Mouse (Mus musculus) natural killer cell, adult 2 months (primary cell): ENCODE measurements at regions not wholly inside any gene's neighbourhood (a gene's known extent, or its start where the extent isn't known, plus 50 kb on each side); places are given as distances from the start of the nearest gene placed in this dataset.

Experiments used
- DNase-seq, 2 experiments: peaks; one replicate each; pipeline ENCODE4 v3.0.0; 2022; ENCODE audit warnings: low spot score in 2 of 2

DNA sequence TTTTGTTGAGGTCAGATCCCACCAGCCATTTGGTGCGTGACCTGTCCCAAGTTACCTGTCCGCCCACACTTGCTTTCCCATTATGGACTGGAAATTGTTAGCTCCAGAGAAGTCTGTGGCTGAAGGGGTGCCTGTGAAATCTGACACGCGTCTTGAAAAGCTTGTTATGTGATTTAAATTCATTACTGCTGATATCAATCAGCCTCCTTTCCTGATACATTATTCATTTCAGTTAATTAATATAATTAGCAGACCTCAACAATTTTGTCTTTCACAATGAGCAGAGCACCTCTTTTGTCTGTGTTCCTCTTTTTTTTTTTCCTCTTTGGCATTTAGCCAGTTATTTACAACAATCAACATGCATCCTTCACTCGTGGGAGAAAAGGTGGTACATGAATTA lies 58.6 kb upstream of the Grip1 start:
- no peak for DNase-seq

DNA sequence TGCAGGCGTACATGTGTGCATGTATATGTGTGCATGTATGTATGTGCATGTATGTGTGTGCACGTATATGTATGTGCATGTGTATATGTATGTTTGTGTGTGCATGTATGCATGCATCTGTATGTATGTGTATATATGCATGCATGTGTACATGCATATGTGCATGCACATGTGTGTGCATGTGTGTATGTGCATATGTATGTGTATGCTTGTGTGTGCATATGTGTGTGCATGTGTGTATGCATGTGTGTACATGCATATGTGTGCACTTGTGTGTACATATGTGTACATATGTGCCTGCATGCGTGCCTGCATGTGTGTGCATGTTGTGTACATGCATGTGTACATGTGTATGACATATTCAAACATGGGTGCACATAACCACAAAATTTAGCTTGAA lies 65.7 kb upstream of the Grip1 start:
- DNase-seq = no peak

DNA sequence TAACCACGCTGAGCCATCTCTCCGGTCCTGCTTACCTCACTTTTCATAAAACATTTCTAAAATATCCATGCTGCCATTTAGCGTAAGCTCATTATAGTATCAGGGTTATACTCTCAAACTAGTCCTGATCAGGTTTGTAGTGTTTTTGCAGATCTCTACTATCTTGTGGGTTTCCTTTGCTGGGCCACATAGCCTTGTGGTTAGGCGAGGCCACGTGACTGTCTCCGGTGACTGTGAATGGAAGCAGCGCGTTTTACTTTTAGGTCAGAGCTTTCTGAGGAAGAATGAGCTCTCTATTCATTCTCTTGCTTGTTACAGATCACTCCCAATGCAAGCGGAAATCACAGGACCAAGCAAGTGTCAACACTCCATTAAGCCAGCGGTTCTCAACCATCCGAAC lies 71.4 kb upstream of the Grip1 start:
- peak; percentile 30 to 41 for DNase-seq

DNA sequence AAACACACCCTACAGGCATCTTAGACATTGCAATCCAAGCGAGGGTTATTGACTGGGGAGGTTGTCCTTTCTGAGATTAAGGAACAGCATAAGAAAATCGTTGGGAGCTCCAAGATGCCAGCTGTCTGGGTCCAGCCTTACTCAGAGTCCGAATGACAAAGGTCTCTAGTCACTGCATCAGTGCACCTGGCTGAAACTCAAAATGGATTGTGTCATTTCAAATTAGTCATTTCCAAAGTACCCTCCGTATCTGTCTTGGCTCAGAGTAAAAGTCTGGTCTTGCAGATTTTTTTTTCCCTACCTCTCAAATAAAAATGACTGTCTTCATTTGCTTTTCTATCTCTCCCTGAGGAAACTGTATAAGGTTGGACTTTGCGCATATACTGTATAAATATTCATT lies 85.1 kb upstream of the Grip1 start:
- no peak for DNase-seq

DNA sequence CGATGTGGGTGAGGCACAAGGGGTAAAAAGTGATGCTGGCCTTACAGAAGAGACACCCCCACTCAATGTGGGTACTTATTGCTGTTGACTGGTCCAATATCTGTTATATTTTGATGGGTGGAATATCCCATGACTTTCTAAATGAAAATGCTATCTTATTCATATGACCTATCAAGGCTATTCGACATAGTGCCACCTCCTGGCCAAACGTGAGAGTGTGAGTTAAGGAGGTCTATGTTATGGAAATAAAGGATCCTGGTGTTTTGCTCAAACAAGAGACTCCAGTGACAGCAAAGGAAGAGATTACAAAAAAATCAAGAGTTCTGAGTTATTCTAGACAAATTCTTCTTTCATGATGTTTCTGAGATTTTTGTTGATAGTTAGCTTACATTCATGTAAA lies 90.0 kb upstream of the Grip1 start:
- peak in 1 of 2 experiments; percentile 8 for DNase-seq

DNA sequence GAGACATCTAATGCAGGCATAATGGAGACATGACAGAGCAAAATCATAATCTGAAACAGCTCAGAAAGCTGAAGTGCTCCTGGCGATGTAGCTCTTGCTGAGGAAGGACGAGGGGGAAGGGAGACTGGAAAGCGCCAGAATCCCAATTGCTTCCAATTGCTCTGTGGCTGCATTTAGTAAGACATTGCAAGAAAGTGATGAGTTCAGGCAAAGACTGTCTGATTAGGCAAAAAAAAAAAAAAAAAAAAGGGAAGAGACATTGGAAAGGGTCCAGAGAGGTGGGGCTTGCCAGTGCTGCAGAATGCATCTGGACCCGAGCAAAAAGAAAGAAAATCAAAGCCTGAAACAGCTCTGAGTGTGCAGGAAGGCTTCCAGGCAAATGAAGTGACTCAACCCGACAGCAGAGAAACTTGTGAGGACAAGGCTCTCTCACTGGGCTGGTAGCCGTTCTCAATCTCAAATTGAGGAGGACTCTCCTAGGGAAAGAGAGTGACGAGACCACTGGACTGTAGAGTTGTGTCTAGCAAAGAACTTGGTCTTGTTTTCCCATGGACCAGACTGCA lies 94.8 kb upstream of the Grip1 start:
- DNase-seq = no peak

DNA sequence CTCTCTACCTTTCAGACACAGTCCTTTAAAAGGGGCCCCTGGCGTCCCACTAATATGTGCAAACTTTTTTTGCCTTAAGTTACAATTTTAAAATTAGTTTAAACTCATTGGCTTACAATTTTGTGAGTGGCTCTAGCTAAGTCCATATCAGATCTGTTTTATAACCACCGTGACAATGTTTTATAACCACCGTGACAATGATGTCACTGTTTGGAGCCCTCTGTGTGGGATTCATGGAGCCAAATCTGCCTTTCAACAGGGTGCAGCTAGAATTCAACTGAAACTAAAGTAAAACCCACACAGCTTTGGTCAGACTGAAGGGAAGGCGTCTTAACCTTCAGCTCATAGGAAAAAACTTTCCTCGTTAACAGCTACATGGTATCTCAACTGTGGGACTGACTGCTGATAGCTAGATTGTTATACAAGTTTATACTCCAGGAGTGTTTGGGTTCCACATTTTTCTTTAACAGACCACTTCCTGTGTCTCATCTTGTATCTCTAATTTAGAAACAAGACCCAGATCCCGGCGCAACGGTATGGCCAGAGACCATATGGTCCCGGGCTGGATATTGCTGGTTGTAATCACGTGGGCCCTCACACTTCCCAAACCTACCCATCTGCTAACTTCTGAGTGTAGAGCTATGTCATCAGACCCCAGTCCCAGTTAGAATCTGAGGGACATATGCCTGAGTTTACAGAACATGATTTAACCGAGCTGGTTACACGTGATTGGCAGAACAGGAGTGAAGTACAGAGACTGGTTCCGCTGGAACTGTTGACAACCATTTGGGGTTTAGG lies 102.7 kb upstream of the Cand1 start:
- no peak for DNase-seq

DNA sequence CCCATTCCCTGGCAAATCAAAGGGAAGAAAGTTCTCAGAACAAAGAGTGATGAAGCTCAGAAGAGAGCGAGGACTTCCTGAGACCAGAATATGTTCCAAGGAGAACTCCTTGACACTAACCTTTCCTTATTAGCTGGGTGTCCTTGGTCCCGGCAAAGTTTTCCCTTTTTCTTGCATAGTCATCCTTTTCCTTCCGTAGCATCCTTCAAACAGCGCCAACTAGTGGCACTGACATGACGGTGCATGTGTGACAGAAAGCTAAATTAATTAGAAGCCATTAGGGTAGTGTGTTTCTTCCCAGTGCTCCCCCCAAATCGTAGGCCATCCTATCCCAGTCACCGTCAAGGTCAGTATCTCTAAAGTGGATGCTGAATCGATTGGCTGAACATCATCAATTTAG lies 100.5 kb upstream of the Cand1 start:
- DNase-seq = no peak

DNA sequence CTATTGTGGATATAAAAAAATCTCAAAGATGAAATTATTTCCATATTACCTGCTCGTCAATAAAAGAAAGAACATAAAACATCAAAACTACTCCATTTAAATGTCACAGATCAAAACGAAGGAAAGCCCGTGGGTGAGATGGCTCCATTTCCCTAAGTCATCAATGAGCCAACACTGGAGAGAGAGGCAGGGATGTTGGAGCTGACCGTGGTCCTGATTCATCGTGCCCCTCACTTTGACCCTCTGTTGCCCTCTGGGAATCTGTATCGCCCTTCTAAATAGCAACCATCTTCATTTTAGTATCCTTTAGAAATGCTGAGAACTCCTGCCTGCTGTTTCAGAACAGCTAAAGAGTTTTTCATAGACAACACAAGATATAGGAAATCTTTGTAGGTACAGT lies 87.1 kb upstream of the Cand1 start:
- no peak for DNase-seq

DNA sequence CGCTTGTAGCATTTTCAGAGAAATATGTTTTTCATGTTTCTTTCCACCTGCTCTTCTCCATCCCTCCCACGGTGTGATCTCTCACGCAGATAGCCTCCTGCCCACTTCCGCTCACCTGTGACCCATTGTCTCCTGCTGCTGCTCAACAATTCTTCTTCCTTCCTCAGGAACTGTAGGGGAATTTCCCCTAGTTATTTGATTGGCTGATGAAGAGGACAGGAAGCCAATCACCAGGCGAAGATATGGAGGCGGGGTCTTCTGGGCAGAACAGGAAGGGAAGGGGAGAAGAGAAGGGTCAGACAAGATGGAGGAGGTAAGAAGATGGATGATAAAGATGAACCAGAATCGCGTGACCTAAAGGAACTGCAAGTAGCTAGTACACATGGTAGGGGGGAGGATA lies 80.1 kb upstream of the Cand1 start:
- DNase-seq = no peak

DNA sequence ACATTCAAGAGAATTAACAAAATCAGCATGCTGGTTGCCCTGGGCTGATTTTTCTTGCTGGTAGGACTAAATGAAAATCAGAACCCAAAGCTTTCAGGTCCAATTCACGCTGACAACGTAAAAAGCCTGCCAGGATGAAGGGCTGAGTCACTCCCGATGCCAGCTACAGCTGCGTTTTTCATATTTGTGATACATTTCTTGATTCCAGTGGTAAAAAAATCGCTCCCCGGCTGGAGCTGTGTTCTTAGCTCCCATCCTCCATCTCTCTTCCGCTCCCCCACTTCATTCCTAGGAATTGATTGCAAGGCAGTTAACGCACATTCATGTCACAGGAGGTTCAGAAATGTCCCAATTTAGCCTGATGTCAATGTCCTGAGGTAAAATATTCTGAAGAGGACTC lies 78.6 kb upstream of the Cand1 start:
- DNase-seq = no peak

DNA sequence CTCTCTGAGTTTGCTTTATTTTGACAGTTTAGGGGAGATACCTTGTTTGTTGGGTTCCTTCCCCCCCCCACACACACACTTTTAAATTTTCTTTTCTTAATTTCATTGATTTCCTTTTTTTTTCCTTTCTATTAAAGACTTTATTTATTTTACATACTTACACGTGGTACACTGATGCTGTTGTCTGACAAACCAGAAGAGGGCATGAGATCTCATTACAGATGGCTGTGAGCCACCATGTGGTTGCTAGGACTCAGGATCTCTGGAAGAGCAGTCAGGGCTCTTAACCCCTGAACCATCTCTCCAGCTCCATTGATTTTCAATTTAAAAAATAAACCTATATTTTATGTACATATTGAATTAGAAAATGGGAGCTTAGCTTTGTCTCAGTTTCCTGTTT lies 71.7 kb upstream of the Cand1 start:
- no peak for DNase-seq

DNA sequence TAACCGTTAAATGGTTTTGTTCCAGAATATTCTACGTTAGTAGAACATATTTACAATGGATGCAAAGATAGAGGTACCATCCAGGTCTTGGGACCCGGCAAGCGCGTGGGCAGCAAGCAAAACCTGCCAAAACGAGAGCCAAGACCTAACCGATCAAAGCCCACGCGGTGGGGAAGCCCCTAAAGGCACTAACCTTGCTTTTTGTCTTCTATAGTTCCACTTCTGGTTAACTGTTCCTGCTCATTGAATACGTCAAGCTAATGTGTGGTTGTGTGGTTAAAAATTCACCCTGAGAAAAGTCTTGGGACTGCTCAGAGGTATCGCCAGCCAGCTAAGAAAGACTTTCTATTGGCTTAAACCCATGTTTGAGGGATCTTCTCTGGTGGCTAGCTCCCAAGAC lies 55.9 kb upstream of the Cand1 start:
- DNase-seq = no peak

DNA sequence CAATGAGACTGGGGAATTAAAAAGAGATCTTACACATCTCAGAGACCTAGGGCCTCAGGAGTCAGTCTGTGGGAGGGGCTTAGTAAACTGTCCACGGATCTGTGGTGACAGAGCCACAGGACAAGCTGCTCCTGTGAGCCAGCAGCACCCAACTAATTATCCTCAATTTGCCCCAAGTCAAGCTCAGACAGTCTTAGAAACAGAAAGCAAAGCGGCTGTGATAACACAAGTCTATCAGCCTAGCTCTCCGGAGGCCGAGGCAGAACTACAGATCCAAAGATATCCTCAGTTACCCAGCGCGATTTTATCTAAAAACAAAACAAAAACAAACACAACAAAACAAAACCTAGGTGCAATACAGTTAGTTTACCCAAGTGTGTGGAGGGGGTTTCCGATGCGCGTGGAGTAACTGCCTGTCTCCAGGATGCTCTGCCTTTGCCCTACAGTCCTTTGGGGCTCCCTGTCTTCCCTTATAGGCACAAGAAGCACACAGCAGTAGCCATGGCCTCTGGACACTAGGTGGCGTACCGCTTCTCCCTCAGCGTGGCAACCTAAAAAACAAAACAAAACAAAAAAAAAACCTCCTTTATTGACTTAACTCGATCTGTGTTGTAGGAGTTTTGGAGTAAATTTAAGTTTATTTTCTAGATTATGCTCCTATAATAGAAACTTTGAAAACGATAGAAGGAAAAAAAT lies 54.7 kb upstream of the Cand1 start:
- peak; percentile 12 to 16 for DNase-seq

DNA sequence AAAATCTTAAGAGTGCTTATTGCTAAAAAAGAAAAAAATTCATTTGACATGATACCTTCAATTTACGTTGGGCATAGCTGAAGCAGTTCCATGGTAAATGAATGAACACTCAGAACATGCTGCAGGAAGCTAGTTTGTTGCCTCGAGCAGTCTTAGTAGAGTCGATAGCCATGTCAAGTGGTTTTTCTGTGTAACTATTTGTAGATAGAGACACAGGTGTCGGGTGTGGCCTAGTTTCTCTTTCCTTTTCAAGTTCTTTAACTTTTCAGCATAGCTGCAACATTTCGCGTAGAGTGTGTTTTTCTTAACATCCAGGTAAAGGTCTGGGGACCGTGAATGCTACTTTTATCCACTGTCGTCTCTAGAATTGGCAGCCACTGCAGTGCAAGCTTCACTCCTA lies 53.5 kb upstream of the Cand1 start:
- DNase-seq = no peak
